Mouse (Mus musculus): ENCODE data around the gene Thsd4.

Gene Thsd4

DNA sequence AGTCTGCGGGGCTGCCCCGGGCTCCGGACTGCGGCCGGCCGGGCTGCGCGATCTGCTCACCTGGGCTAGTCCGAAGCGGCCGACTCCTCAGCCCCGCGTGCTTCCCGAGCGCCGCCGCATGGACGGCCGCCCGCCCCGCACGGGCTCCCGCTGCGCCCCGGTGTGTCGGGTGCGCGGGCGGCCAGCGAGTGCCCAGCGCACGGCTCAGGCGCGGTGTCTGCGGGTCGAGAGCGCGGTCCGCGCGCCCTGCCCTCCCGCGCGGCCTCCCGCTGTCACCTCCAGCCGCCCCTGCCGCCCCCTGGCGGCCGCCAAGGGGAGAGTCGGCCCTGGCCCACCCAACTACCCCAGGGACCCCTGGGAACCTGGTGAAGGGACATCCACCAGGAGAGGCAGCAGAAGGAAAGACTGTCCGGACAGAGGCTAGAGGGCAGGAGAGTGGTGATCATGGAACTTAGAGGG is at the start of gene Thsd4:
Gene Thsd4 (minus strand): TSS at position 241 of the 459 bp plus-strand sequence.
- DNase-seq: peak; percentile 65 to 75

DNA sequence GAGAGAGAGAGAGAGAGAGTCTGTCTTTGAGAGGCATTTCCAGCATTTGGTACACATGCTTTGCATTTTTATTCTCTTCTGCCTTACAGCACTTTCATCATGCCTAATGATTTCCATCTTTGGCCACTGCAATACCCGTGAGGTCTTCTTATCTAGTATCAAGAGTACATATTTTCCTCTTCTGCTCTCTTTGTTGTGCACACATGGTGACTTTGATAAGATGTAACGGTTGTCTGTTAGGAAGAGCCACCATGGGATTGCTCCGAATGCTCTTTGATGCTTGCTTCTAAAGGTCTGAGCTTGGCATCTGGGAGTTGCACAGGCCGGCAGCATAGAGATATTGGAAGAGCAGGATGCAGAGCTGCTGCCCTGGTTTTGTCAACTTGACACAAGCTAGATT is 49.2 kb upstream of the Thsd4 start:
- no peak for DNase-seq

DNA sequence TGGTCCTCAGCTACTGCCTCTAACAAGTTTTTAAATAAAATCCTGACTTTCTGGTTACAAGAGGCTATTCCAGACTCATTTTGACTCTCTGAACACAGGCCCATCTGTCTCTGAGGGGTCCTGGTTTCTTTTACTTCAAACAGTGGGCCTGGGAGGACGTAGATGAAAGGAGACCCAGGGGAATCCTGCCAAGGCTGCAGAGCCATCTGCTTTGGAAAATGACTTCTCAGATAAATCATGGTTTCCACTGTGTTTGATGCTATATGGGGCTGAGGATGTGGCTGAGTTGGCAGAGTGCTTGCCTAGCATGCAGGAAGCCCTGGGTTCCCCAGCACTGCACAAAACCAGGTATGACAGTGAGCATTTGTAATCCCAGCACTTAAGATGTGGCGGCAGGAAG is 47.5 kb upstream of the Thsd4 start:
- DNase-seq: peak; percentile 25 to 41

DNA sequence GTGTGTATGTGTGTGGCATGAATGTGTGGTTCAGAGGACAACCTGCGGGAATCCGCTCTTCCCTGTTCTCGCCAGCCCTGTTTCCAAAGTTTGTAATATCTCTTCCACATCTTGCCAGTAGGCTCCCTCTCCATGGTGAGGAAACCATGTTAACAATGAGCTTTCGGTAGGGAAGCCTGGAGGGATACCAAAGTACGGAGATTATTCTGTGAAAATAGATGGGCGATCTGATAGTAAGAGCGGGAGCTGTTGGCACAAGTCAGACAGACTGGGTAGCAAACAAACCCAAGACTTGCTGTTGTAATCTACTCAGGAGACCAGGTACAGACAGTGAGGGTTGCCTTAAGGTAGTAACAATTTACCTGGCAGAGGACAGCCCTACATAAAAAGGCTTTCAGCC is 42.0 kb upstream of the Thsd4 start:
- DNase-seq: no peak

DNA sequence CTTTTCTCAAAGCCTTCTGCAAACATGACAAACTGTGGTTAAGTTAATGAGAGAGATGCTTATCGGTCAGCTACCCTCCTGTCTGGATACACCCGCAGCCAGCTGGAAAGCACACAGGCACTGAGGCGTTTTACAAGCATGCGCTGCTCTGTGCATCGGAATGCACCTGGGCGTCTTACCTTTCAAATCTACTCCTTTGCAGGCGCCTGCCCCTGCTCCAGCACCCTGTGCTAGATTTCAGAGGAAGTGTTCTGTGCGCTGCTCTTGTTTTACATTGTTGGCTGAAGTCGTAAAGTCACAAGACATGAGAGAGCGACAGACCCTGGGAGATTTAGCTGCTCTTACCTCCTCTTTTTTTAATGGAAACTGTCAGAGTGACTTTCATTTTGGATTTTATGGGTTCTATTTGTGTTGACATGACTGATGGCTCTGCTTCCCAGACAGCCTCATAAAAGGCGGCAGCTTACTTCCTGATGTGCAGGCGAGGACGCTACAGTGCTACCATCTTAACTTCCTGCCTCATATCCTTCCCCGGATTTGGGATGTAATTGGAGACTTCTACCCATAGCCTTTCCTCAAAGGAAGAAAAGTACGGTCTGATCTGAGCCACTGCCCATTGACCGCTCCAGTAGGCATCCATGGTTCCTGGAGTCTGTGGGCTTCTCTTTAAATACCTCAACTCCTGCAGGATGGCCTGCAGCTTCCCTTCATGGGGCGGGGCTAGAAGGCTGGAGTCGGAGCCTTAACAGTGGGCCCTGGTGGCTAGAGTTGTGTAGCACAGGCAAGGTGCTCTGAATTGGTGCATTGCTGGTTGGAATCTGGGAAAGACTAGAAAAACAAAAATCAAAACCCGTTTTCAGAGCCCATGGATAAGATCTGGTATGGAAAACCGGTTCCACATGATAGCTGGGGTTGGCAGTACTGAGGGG is 40.9 kb upstream of the Thsd4 start:
- DNase-seq: no peak

DNA sequence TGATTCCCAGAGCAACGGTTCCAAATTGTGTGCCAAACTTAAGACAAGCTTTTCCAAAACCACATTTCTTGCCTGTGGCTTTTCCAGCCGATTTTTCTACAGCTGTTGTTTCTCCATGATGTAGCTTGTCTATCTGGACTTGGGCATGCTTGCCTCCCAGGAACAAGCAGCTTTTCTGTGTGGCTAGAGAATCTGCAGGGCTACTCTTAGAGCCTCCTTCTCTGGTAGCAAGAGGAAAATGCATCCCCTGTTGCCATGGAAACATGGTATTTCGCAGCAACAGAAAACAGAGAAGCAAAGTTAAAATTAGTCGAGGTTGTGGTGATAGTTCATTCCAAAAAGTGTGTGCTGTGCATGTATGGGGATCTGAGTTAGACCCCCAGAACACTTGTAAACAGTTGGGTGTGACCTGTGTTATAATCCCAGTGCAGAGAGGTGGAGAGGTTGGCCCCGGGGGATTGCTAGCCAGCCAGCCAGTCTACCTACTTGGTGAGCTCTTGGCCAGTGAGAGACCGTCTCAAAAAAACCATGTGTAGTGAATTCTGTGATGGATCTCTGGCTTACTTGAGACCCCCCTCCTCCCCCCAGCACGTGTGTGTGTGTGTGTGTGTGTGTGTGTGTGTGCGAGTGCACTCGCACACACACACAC is 39.9 kb upstream of the Thsd4 start:
- no peak for DNase-seq

DNA sequence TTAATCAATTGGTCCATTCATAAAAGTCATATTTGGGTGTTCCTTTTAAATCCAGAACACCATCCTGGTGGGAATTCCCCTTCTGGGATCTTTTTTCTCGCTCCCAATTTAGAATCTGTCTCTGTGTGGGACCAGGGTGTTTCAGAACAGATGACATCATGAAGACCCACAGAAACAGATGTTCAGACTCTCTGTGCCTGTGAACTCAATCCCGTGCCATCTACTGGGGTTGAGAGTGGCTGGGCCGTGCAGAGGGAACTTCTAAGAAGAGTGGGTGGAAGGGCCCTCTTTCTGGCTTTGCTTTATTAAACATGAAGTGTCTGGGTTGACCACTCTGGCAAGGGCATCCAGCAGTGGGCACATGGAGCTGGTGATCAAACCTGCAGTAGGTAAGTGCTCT is 36.7 kb upstream of the Thsd4 start:
- DNase-seq: no peak

DNA sequence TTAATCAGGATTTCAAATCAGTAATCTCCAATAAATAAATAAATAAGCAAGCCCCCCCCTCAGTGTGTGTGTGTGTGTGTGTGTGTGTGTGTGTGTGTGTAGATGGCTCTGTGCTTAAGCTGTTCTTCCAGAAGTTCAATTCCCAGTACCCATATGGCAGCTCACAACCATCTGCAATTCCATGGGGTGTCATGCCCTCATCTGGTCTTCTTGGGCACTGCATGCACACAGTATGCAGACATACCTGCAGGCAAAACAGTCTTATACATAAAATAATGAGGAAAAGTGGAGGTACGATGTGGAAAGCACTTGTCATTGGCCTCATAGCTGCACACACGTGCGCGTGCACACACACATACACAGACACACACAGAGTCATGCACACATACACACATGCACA is 29.4 kb upstream of the Thsd4 start:
- DNase-seq: no peak

DNA sequence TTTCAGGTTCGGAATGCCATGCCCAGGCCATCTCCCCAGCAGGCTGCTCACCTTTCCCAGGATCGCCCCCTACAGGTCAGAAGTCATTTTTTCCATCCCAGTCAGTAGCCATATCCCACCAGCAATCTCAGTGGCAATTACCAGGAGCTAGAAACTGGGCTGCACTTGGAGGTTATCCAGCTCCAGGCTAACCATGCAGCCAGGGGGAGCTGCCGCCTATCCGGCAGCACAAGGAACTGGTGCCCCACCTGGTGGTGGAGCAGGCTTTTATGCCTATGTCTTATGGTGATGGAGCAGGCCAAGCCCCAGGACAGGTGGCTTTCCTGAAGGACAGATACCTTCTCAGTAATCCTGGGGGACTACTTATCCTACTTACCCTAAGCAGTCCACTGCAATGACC is 26.3 kb upstream of the Thsd4 start:
- peak; percentile 34 to 57 for DNase-seq

DNA sequence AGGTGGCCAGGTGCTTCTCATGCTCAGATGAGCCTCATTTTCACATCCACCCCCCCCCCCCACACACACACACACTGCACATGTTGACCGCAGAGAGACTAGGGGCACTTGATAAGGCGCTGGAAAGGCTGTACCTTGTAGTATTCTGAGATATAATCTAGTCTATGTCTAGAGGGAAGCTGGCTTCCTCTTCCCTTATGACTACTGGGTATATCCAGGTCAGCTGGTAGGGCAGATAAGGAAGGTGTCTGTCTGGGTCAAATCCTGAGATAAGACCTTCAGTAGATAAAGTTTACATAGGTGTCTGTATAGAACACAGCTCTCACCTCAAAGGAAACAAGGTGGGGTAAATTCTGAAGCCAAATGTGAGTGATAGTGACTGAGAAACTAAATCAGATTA is 24.3 kb upstream of the Thsd4 start:
- DNase-seq: no peak

DNA sequence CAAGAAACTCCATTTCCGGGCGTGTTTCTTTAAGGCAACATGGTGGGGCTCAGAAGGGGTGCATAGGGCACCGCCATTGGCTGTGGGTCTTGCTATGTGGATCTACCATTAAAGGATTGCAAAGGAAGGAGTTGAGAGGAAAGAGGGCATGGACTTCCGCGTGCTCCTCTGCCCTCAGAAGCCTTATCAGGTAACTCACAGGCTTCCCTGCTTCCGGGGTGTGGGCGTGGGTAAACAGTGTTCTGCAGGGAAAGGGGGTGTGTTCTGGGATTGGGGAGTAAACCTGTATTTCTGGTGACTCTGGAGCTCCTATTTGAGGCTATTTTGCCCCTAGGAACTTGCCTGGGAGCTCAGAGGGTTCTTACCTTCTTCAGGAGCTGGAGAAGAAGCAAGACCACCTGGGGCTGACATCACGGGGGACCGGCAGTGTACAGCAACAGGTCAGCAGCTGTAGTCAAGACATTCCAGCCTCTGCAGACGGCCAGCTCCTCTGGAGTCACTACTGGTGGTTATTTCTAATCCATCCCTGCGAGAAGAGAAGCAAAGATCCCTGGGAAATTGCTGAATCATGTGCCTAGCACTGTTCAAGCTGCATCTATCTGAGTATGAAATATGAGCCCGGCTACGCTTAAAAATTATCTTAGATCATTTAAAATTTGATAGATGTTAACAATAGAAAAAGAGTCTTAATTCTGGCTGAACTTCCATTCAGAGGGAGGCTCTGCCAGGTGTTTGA is 23.7 kb upstream of the Thsd4 start:
- no peak for DNase-seq

DNA sequence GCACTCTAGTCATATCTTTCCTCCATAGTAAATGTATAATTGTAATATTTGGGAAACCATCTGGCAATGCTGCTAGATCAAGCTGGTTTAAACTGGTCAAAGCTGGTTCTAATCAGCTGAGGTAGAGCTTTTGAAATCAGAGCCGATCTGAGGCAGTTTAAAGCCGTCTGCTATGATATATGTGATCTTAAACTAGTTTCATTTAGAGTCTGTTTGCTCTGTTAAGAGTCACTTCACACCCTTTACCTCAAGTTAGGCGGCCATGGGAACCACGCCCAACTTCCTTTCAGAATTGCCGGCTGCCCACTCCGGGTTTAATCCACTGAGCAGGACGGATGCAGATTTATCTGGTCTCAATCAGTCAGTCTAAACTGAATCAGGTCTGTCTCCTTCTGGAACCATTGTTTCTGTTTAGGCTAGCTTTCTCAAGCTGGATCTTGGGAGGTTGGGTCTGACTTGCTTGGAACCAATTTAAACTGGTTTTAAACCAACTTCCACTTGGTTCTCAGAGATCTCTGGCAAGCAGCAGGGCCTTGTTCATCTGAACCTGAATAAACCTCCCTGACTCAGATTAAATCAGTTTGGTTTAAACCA is 21.7 kb upstream of the Thsd4 start:
- no peak for DNase-seq

DNA sequence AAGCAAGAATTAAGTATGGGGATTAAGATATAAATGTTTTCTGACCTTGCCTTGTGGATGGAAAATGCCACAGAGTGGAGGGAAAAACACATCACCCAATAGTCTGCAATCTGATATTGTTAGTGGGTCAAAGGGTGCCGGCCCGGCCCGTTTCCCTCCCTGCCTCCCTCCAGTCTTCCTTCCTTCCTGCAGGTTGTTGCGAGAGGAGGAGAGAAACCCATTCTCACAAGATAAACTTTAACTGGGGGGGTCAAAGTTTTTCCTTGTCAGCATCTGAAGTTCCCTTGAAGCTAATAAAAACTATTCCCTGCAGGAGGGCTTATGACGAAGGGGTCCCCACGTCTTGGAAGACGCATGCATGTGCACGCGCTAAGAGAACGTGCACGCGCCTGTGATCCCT is 8.5 kb upstream of the Thsd4 start:
- DNase-seq: no peak

DNA sequence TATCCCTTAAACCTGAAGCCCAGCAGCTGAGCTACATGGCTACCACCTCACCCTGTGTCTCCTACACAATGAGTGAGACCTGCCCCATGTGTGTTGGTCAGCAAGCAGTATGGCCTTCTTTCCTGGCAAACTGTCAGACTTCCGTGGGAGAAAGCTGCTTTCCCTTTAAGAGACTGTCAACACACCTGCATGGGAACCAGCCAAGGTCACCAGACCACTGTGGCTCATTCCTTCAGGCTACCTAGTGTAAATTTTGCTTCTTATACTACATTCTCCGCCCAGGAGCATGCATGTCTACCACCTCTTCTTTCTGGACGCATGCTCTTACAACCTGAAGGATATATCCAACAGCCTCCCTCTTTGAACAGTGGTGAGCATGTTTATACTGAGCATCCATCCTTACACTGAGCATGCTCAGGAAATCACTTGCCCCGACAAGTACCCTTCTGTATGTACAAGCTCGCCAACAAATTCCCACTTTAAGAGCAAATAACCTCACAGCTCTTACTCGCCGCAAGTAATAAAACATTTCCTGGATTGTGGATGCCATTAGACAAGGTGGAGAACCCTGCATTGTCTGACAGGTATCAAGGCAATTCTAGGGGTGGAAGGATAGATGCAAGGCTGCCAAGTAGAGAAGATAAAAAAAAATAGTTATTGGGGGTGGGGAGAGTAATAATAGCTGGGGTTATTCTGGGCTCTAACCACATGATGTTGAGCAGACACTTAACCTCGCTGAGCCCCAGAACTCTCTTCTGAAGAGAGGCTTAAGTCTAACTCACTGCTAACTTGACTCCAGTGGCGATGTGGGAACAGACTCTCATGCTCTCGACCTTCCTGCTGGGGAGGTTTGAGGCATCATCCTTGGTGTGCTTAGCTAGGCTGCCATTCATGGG is 7.8 kb upstream of the Thsd4 start:
- DNase-seq: no peak

DNA sequence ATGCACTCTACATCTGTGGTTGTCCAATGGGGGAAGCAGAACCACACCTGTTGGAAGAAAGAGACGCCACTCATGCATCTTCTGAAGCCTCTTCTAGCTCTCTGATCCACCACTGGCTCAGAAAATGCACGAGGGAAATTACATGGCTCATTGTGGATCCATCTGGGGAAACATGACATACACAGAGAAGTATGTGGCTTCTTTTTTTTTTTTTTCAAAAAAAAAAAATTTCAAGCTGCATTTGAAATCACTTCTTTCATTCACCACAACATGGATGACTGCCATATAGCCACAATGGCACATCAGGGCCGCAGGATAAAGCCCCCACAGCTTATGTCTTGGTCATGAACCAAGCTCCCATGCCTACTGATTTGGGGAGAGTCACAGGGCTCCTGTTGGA is 6.4 kb upstream of the Thsd4 start:
- DNase-seq: no peak

DNA sequence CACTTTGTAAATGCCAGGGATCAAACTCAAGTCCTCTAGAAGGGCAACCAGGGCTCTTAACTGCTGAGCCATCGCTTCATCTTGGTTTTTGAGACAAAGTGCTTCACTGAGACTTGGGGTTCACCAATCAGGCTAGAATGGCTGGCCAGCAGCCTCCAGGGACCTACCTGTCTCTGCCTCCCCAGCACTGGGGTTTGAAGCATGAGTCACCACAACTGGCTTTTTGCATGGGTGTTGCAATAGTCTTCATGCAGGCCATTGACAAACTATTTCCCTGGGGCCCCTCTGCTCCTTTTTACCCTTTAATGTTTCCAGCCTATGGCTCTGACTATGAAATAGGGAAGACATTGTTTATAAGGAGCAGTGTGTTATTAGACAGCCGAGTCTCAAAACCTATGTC is 6.0 kb upstream of the Thsd4 start:
- no peak for DNase-seq

DNA sequence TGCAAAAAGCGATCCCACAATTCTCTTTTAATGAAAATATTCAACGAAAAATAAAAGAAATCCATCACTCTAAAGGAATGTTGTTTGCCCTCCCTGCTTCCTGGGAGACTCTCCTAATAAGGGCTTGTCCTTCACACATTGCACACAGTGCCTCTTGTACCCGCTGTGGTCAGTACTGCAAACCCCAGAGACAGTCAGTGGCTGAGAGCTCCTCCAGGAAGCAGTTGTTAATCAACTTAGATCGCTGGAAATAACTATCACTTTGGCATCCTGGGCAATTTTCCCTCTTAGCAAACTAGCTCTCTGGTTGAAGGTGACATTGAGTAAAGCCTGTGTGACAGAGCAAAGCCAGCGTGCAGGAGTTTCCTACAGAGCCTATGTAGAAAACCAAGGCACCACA is 5.2 kb upstream of the Thsd4 start:
- DNase-seq: no peak

DNA sequence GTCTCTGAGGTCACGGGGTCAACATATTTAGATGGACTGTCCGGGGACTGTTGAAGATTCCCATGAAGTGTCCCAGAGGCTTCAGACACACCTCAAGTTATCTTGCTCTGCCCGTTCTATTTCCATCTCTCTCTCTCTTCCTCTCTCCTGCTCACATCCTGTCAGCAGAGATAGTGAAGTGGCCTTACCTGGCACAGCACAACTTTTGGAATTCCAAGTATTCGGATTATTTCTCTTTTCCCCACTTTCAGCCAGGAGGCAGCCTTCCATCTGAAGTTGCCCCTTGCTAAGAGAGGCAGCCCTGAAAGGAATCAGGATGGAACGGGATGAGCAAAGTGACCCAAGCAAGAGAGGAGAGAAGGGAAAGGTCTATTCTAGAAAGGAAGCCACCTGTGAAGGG is 4.3 kb upstream of the Thsd4 start:
- DNase-seq: no peak

DNA sequence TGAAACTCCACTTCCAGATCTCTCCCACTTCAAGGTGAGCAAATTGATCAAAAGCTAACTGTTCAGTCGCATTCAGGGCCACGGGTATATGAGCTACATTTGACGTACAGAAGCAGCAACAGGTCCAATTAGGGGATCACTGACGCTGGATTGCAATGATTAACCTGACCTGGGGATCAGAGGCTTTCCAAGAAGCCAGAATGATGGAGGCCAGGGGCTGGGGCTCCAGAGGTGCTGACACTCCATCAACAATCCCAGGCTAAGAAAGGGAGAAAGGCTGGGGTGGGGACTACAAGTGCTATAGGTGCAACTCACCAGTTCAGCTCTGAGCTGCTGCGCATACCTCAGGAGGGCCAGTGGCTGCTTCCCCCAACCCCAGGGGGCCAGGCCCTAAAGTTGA is 703 bp downstream of the Thsd4 start:
- DNase-seq: no peak

DNA sequence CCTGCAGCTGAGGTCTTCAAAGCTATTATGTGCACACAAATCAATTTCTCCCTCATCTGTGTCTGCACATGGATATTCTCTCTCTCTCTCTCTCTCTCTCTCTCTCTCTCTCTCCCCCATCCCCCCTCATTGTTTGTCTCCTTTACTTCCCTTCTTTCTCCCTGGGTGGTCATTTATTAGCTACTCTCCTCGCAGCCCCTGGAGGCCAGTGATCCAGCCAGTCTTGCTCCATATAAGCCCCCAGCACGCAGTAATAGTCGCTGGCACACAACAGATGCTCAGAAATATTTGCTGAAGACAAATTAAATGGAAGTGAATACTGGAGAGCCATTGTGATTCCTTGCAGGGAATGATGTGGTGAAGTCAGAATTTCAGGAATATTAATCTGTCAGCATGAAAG is 2.2 kb downstream of the Thsd4 start:
- no peak for DNase-seq

DNA sequence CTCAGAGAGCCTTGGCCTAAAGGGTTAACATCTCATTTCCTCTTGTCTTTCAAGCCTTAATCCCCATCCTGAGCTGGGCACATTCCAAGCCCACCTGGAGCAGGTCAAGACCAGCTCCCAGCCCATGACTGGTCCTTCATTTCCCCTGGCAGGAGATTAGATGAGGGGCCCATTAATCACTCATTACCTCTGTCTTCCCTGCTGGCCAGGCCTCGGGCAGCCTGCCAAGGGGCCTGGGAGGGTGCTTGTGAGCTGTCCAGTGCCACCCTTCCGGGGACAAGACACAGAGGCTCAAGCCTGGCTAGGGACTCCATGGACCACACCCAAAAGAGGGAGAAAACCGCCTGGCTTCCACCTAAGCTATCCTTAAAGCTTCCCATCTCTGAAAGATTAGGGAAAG is 3.6 kb downstream of the Thsd4 start:
- peak in 1 of 2 experiments; percentile 17 for DNase-seq

DNA sequence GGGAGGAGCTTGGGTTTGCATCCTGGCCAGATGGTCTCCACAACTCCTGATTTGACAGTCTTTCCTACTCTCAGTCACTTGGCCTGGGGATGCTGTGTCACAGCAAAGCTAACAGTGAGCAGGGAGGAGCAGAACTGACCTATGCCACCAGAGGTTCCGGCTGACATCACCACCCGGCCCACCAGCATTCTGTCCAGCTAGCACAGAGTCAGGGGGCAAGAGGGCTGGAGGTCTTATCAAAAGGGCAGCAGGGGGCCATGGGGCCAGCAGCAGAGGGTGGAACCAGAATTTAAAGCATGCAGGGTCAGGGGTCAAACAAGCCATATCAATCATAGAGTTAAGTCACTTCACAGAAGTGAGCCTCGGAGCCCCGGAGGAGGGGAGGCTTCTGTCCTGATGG is 4.7 kb downstream of the Thsd4 start:
- no peak for DNase-seq
